Mouse (Mus musculus): Measurements from ENCODE around the gene Cmtm8.

- no peak for TF ChIP-seq CTCF (conservative IDR thresholded peaks at IDR 0.05; ENCODE audit: insufficient read depth, insufficient read length, low read depth, low read length)
- no peak for TF ChIP-seq POLR2A (IDR thresholded peaks at IDR 0.05; ENCODE audit: low read depth, low read length)
These were observed 76.4 kb downstream of the Cmtm8 start for GRCm38 (mm10) chr9:114767507-114767906.

Data from kidney, adult 2 months (tissue).